Mouse (Mus musculus): ENCODE measurements at regions not wholly inside any gene's neighbourhood (a gene's known extent, or its start where the extent isn't known, plus 50 kb on each side); places are given as distances from the start of the nearest gene placed in this dataset.

DNA sequence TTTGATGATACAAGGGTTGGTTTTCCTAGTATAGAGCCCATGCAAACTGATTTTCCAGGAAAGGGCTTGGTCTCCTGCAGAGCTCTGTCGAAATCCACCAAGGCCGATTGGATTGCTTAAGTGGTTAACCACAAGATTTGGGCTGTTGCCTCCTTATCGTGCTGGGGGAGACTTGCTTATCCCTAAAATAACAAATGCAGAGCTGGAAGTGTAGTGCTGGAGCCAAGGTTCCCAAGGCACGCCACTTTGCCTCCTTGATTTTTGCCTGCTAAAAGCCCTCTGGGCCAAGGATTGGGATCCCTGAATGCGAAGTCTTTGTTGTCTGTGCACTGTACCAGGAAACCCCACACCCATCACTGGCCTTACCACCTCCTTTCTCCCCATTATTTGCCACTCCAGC is 52.8 kb upstream of the Tmem178 start:
- H3K9ac ChIP-seq (replicated peaks): no peak overlapping the region
- H3K36me3 ChIP-seq (replicated peaks; ENCODE audit: insufficient read depth, low read length): no peaks in the 10 kb centered on the region
- no peak overlapping the region for H3K4me2 ChIP-seq (ENCODE audit: low read depth, low read length)
- 30% methylated on average over 5 of the region's 5 CpGs for WGBS (ENCODE audit: insufficient replicate concordance)
- DNase-seq (no peak), ATAC-seq (no peak)
- TF ChIP-seq CTCF (IDR thresholded peaks at IDR 0.05; ENCODE audit: low read depth) (no peak), EP300 (IDR thresholded peaks at IDR 0.05; ENCODE audit: low read depth) (no peak)
- H3K4me3 ChIP-seq (ENCODE audit: low read depth, low read length): no peak overlapping the region
- no peaks in the 10 kb centered on the region for H3K27me3 ChIP-seq (ENCODE audit: insufficient read depth, low read length)
- peaks cover 8% of the 10 kb centered on the region for H3K4me1 ChIP-seq (ENCODE audit: insufficient read depth)
- no peak overlapping the region for H3K27ac ChIP-seq (ENCODE audit: low read depth)
- no peaks in the 10 kb centered on the region for H3K9me3 ChIP-seq (ENCODE audit: low read length)

DNA sequence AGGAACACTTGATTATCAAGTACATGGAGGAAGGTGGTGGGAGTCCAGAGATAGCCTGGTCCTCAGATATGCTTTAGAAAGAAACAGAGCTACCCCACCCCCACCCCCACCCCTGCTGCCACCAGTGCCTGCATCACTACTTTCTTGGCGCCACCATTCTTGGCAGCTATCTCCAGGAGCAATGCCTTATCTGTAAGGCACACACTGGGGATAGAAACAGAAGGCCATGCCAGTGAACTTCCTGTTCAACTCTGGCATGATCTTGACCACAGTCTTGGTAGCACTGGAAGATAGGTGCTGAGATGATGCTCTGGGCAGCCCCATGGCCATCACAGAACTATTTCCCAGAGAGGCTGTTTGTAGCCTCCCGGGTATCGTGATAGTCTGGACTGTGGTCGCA is 55.3 kb upstream of the Tmem178 start:
- no peaks in the 10 kb centered on the region for H3K27me3 ChIP-seq (ENCODE audit: insufficient read depth, low read length)
- no peak overlapping the region for H3K4me2 ChIP-seq (ENCODE audit: low read depth, low read length)
- H3K27ac ChIP-seq (ENCODE audit: low read depth): no peak overlapping the region
- H3K4me3 ChIP-seq (ENCODE audit: low read depth, low read length): no peak overlapping the region
- no peaks in the 10 kb centered on the region for H3K36me3 ChIP-seq (replicated peaks; ENCODE audit: insufficient read depth, low read length)
- ATAC-seq: no peak
- DNase-seq: no peak
- WGBS (ENCODE audit: insufficient replicate concordance): 72% methylated on average over 4 of the region's 4 CpGs
- peaks cover 8% of the 10 kb centered on the region for H3K4me1 ChIP-seq (ENCODE audit: insufficient read depth)
- H3K9me3 ChIP-seq (ENCODE audit: low read length): no peaks in the 10 kb centered on the region
- no peak for TF ChIP-seq EP300 (IDR thresholded peaks at IDR 0.05; ENCODE audit: low read depth)
- TF ChIP-seq CTCF (IDR thresholded peaks at IDR 0.05; ENCODE audit: low read depth): no peak
- H3K9ac ChIP-seq (replicated peaks): no peak overlapping the region

DNA sequence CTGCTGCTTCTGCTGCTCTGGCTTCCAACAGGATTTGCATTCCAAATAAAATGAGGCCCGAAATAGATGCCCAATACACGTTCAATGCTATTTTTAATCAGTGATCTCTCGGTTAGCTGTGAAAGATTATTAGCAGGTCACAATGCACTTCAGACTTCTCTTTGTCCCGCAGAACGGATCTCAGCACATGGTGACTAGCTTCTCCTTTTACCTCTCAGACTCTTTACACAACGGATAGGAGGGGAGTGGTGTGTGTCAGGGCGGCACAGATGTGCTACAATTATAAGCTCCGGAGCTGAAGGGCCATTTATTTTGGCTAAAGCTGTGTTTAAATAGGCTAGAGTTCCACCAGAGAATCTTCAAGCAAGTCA is 56.7 kb upstream of the Tmem178 start:
- H3K27ac ChIP-seq (ENCODE audit: low read depth): no peak overlapping the region
- ATAC-seq (no peak), DNase-seq (no peak)
- no peak overlapping the region for H3K4me2 ChIP-seq (ENCODE audit: low read depth, low read length)
- no peaks in the 10 kb centered on the region for H3K27me3 ChIP-seq (ENCODE audit: insufficient read depth, low read length)
- WGBS (ENCODE audit: insufficient replicate concordance): 53% methylated on average over 8 of the region's 8 CpGs
- peaks cover 8% of the 10 kb centered on the region for H3K4me1 ChIP-seq (ENCODE audit: insufficient read depth)
- TF ChIP-seq CTCF (IDR thresholded peaks at IDR 0.05; ENCODE audit: low read depth) (no peak), EP300 (IDR thresholded peaks at IDR 0.05; ENCODE audit: low read depth) (no peak)
- no peaks in the 10 kb centered on the region for H3K36me3 ChIP-seq (replicated peaks; ENCODE audit: insufficient read depth, low read length)
- H3K9ac ChIP-seq (replicated peaks): no peak overlapping the region
- no peak overlapping the region for H3K4me3 ChIP-seq (ENCODE audit: low read depth, low read length)
- no peaks in the 10 kb centered on the region for H3K9me3 ChIP-seq (ENCODE audit: low read length)

DNA sequence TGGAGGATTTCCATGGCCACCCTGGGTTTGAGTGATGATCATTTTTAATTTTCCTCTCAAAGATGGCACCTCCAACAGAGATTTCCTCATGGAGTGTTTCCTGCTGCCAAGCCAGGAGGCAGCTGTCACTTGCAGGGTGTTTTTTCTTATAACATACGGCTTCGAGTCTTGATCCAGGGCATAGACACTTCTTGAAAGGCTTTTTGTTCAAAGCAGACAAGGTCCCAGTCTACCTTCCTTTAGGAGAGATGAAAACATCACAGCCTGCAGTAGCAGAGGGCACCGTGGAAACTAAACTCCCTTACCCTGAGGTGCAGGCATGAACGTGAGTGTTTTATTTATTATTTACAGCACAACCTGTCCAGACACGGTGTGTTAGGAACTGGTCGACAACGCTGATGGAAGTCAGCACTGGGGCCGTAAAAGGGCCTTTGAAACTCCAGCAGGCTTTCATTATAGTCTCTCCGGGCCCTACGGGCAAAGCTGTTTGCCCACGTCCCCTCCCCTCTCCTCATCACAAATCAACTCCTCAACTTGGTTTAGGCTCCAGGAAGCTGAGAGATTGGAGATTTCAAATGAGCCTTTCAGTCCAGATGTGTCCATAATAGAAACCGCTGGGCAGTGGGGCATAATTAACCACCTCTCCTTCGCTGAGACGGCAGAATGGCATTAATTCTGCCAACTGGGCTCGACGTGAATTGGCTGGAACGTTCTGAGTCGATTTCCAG is 57.2 kb upstream of the Tmem178 start:
- peaks cover 8% of the 10 kb centered on the region for H3K4me1 ChIP-seq (ENCODE audit: insufficient read depth)
- no peak for ATAC-seq

DNA sequence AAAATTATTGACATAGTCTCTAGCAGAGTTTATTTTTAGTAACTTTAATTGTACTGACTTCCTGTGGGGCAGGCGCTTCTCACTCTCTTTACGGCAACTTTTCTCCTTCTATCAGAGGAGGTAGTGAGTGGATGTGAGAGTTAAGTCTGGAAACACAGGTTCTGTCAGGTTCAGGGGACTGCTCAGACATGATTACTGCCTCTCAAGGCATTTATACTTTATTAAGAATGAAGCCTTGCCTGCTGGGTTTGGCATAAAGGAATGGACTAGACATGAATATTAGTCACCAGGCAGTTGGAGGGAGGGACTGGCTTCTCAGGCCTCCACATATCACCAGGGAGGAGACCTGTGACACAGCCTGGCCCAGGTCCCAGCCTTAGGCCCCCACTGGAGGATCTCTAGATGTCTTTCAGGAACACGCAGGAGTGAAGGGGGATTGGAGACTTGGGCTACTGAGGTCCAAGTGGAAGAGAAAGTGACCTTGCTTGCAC is 58.2 kb upstream of the Tmem178 start:
- no peaks in the 10 kb centered on the region for H3K27me3 ChIP-seq (ENCODE audit: insufficient read depth, low read length)
- H3K36me3 ChIP-seq (replicated peaks; ENCODE audit: insufficient read depth, low read length): no peaks in the 10 kb centered on the region
- peaks cover 8% of the 10 kb centered on the region for H3K4me1 ChIP-seq (ENCODE audit: insufficient read depth)
- 46% methylated on average over 3 of the region's 3 CpGs for WGBS (ENCODE audit: insufficient replicate concordance)
- TF ChIP-seq EP300 (IDR thresholded peaks at IDR 0.05; ENCODE audit: low read depth): no peak
- TF ChIP-seq CTCF (IDR thresholded peaks at IDR 0.05; ENCODE audit: low read depth): no peak
- H3K9me3 ChIP-seq (ENCODE audit: low read length): no peaks in the 10 kb centered on the region
- DNase-seq (no peak), ATAC-seq (no peak)
- no peak overlapping the region for H3K4me2 ChIP-seq (ENCODE audit: low read depth, low read length)
- H3K27ac ChIP-seq (ENCODE audit: low read depth): no peak overlapping the region
- H3K9ac ChIP-seq (replicated peaks): no peak overlapping the region
- no peak overlapping the region for H3K4me3 ChIP-seq (ENCODE audit: low read depth, low read length)

More for the DNA sequence above, 57.2 kb upstream of the Tmem178 start:
- no peak for DNase-seq
- Histone ChIP-seq H3K27me3 (ENCODE audit: insufficient read depth, low read length) (no peaks in the 10 kb centered on the region), H3K27ac (ENCODE audit: low read depth) (no peak overlapping the region), H3K9me3 (ENCODE audit: low read length) (no peaks in the 10 kb centered on the region), H3K4me3 (ENCODE audit: low read depth, low read length) (no peak overlapping the region), H3K36me3 (replicated peaks; ENCODE audit: insufficient read depth, low read length) (no peaks in the 10 kb centered on the region), H3K4me2 (ENCODE audit: low read depth, low read length) (no peak overlapping the region), H3K9ac (replicated peaks) (no peak overlapping the region)
- TF ChIP-seq CTCF (IDR thresholded peaks at IDR 0.05; ENCODE audit: low read depth) (no peak), EP300 (IDR thresholded peaks at IDR 0.05; ENCODE audit: low read depth) (no peak)
- WGBS (ENCODE audit: insufficient replicate concordance): 69% methylated on average over 18 of the region's 18 CpGs

DNA sequence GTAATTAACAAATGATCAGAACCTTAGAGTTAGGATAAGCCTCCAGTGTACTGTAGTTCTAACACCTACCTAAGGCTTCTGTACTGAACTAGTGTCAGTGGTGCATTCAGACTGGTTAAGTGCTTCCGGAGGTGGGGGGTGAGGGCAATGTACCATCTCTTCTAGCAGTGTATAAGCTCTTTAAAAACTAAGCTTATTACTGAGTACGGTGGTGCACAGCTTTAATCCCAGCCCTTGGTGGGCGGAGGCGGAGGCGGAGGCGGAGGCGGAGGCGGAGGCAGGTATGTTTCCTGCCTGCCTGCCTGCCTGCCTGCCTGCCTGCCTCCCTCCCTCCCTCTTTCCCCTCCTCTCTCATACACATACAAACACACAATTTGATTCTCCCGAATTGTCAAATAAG is 58.7 kb upstream of the Tmem178 start:
- Histone ChIP-seq H3K4me3 (ENCODE audit: low read depth, low read length) (no peak overlapping the region), H3K4me2 (ENCODE audit: low read depth, low read length) (no peak overlapping the region), H3K27ac (ENCODE audit: low read depth) (no peak overlapping the region), H3K9ac (replicated peaks) (no peak overlapping the region), H3K9me3 (ENCODE audit: low read length) (no peaks in the 10 kb centered on the region), H3K36me3 (replicated peaks; ENCODE audit: insufficient read depth, low read length) (no peaks in the 10 kb centered on the region), H3K27me3 (ENCODE audit: insufficient read depth, low read length) (no peaks in the 10 kb centered on the region), H3K4me1 (ENCODE audit: insufficient read depth) (peaks cover 8% of the 10 kb centered on the region)
- WGBS (ENCODE audit: insufficient replicate concordance): 80% methylated on average over 9 of the region's 9 CpGs
- TF ChIP-seq EP300 (IDR thresholded peaks at IDR 0.05; ENCODE audit: low read depth) (no peak), CTCF (IDR thresholded peaks at IDR 0.05; ENCODE audit: low read depth) (no peak)
- DNase-seq: no peak
- no peak for ATAC-seq
